Mouse (Mus musculus) brain, embryonic 14.5 days (tissue): ENCODE results near the gene Rps3a1. TPM values are rescaled to one million over a fixed set of nuclear protein-coding genes. Genes with fewer than 3 reads are reported as not detected.
"Not testable (repeated sequence)": the region's sequence is repeated elsewhere in the genome, so short reads cannot be mapped to it uniquely, and the experiment has no call there.

Experiments used
- DNase-seq: peaks from one replicate; pipeline ENCODE4 v3.0.0-alpha.2; 2011; ENCODE audit warnings: low read depth
- CTCF ChIP-seq: fragments of 200-500 bp; IDR thresholded peaks from 2 replicates; pipeline ENCODE4 v1.5.1; 2012; ENCODE audit warnings: inconsistent platforms, mild to moderate bottlenecking, moderate library complexity, borderline replicate concordance; ENCODE audit not compliant: insufficient read depth, insufficient read length; ENCODE audit errors: extremely low read depth
- POLR2A ChIP-seq: fragments of 200-500 bp; IDR thresholded peaks from 2 replicates; pipeline ENCODE4 v1.6.1; 2012; ENCODE audit warnings: mild to moderate bottlenecking, inconsistent platforms, borderline replicate concordance; ENCODE audit not compliant: poor library complexity, insufficient read depth, insufficient read length, severe bottlenecking; ENCODE audit errors: extremely low read depth
- polyA plus RNA-seq: library from polyadenylated mRNA; depleted of rRNA; stranded (reverse); fragments of >200 nt; gene quantifications from 2 replicates; pipeline ENCODE4 v1.2.3, GENCODE M21; 2012; rRNA removed

Rps3a1 gene
- polyA plus RNA-seq, 1 experiment = 849 TPM

DNA sequence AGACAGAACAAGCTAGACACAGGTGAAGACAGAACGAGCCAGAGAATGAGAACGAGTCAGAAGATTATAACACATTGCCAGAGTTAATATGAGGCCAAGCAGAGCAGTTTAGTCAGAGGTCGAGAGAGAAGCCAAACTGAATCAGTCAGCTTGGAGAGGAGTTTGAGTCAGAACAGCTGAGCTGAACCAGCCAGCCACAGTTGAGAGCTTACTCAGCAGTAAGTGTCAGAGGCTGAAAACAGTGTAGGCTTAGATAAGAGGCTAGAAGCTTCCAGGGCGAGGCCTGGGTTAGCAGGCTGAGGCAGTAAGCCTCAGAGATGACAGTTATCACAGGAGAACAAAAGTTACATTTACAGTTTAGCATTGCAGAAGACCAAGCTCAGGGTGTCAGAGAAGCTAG, 33.9 kb downstream of the Rps3a1 start:
- TF ChIP-seq POLR2A = no peak
- no peak for TF ChIP-seq CTCF
- no peak for DNase-seq

DNA sequence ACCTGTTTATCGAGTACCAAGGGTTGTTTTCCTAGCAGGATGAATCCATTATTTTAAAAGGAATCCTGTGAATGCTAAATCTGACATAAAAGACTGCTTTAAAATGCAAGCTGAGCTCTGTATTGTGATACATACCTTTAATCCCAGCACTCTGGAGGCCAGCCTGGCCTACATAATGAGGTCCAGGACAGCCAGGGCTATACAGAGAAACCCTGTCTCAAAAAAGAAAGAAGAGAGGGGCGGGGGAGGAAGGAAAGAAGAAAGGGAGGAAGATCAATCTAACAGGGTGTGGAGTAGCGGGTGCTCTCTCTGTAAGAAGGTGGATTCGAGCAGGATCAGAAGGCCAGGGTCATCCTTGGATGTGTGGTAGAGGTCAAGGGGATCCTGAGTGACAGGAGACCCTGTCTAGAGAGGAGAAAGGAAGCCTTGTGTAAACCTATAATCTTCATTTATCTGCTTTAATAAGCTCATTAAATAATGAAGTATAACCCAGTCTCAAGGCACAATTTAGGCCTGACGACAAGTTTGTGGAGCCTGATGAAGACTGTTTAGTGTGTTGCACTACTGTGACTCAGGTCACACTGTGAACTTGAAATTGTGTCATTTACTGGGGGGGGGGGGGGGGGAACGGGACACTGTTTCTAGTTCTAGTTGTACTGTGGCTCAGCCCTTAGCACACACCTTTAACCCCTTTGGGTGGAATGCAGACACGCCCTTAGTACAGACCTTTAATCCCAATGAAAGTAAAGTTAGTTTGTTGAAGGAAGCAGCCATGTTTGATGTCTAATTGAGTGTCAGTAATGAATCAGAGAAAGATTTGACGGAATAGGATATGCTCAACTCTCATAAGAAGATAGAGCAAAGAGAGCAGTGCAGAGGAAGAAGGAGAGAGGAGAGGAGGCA, 34.6 kb downstream of the Rps3a1 start:
- no peak for TF ChIP-seq CTCF
- TF ChIP-seq POLR2A = no peak
- peak; percentile 45 for DNase-seq

DNA sequence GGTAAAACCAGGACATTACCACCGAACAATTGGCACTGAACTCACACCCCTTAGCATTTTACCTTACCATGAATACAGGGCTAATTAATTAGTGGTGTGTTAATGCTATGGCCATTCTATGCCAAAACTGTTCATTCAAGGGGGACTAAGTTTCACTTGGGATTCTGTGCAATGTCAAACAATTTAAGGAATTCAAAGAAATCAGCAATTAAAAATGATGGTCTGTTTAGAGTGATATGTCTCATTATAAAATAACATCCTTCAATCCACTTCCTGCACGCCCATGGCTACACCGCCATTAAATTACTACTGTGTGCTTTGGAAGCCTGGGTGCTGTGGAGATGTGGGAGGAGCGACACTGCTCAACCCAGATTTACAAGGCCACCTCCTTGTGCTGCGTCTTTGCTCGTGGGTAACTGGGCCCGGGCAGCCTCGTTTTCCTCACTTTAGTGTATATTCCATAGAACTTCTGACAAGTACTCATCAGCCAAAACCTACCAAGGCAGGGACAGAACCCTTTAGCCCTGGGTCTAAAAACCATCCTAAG, 36.3 kb downstream of the Rps3a1 start:
- peak; percentile 65 for DNase-seq
- no peak for TF ChIP-seq POLR2A
- TF ChIP-seq CTCF = no peak

DNA sequence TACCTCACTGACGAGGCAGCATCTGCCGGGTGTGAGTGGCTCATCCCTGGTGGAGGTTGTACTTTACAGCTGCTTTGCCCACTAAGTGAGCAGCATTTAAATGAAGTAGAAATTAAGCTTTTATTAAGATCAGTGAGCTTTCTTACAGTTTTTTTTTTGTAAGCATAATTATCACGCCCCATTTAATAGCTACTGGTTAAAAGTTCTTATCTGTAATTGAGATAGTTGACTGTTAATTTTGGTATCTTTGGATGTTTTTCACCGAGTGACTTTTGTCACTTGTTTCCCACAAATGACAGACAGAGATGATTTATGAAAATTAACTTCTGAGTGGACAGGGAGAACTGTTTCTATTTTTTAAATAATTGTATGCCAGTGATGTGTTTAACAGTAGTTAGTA, 37.6 kb downstream of the Rps3a1 start:
- no peak for DNase-seq

DNA sequence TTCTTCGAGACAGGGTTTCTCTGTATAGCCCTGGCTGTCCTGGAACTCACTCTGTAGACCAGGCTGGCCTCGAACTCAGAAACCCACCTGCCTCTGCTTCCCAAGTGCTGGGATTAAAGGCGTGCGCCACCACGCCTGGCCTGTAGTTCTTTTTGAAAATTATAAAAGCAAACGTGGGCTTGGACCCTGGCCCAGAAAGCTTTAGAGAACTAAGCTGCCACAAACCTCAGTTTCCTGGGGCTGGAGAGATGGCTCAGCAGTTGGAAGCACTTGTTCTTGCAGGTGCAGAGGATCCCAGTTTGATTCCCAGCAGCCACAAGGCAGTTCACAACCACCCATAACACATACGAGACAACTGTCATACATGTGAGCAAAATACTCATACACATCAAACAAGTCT, 38.1 kb downstream of the Rps3a1 start:
- DNase-seq = not testable (repeated sequence)

More for the DNA sequence above, 37.6 kb downstream of the Rps3a1 start:
- TF ChIP-seq CTCF = no peak
- TF ChIP-seq POLR2A = no peak

DNA sequence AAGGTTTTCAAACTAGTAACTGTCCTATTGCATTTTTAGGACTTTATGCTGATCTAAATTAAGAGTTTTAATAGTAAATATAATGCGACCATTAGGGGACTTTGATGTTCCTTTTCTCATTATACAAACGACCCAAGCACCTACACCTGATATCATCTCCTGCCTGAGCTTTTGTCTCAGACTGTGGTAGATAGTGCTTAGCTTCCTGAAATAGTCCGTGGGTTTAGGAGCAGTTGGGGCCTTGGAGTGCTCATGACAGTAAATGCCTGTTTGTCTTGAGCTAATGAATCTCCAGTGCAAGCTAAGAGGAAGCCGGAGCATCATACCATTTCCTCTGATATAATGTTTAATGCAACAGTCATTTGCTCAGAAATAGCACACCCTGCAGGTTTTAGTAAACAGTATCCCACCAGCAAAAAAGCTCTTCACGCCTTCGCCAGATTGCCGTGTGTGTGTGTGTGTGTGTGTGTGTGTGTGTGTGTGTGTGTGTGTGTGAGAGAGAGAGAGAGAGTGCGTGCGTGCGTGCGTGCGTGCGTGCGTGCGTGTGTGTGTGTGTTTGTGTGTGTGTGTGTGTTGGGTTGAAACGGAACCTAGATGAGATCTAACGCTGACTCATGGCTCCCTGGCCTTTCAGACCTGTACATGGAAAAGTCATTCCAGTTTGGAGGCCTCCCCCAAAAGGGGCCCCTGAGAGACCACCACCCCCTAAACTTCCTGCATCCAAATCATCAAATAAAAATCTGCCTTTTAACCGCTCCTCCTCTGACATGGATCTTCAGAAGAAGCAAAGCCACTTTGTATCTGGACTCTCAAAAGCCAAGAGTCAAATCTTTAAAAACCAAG, 38.8 kb downstream of the Rps3a1 start:
- peak; percentile 18 for DNase-seq

DNA sequence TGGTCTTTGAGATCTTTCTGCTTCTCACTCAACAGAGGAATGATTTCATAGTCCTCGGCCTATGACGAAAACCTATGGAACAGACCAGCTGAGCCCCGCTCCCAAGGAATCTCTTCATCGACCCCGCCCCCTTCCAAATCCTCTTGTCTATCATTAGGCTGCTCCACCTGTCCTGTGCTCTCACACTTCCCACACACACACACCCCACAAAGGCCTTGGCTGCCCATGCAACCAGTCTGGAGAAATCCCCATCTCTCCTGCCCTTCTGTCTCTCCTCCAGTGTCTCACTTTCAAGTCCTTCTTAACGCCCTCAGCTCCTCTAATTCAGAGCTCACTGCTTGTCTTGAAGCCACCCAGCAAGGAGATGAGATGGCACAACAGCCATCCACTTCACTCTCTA, 40.5 kb downstream of the Rps3a1 start:
- DNase-seq = no peak

More for the DNA sequence above, 38.8 kb downstream of the Rps3a1 start:
- TF ChIP-seq CTCF = no peak
- no peak for TF ChIP-seq POLR2A

DNA sequence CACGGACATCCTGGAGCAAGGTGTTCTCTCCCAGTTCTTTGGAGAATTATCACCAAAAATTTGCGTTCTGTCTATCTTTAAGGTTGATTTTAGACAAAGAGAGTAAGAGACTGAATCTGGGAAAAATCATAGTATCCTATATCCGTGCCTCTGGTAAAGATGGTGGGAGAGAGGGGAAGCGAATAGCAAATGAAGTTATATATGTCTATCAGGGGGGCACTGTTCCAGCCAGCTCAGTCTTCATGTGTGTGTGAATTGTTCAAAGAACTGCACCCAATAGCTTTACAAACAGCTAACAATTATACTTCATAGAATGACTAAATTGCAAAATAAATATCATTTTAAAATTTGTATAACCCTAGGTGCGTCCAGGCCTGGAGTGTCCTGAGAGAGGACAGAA, 48.6 kb downstream of the Rps3a1 start:
- no peak for DNase-seq
- TF ChIP-seq CTCF (no peak), POLR2A (no peak)

More for the DNA sequence above, 40.5 kb downstream of the Rps3a1 start:
- no peak for TF ChIP-seq CTCF
- TF ChIP-seq POLR2A = no peak

DNA sequence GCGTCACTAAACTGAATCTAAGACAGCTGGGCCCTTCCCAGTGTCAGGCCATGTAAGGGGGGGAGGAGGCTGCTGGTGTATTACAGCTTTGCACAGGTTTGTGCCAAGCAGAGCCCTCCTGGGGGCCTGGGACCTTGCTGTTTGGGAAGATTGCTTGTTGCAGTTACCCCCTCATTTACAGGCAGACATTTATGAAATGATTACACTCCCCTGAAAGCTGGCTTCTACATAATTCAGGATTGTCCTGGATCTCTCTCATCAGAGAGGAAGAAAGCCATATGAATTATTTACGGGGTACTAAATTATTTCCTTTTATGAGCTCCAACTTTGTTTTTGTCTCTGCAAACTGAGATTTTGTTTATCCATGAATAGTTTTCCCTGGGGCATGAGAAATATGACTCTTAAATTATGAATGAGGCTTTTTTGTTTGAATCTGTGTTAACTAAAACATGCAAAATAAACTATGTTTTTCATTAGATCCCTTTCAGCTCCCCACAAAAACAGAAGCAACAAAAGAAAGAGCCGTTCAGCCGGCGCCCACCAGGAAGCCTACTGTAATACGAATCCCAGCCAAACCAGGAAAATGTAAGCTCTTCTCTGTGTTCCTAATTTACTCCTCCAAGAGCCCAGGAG, 49.2 kb downstream of the Rps3a1 start:
- TF ChIP-seq POLR2A = no peak
- no peak for TF ChIP-seq CTCF
- peak; percentile 81 for DNase-seq

Other genes with a start within 250 kb of the Rps3a1 start
- 13.4 and 19.4 TPM in 2 replicates for gene Sh3d19, start 171.6 kb downstream of the Rps3a1 start, polyA plus RNA-seq
- gene Prss48, start 140.2 kb downstream of the Rps3a1 start, polyA plus RNA-seq = not detected in 2 replicates
- gene Lrba, start 82.0 kb upstream of the Rps3a1 start, polyA plus RNA-seq = 10.1 and 16.8 TPM in 2 replicates